Mouse (Mus musculus): ENCODE measurements around the gene Chrm2.

Chrm2 gene

GRCm38 (mm10) chr6:36517242-36517641 is 129.4 kb downstream of the Chrm2 start:
- no peak for DNase-seq (ENCODE audit: low read depth)

GRCm38 (mm10) chr6:36523599-36523998 is 135.7 kb downstream of the Chrm2 start:
- no peak for DNase-seq (ENCODE audit: low read depth)

GRCm38 (mm10) chr6:36528509-36528908 is 140.6 kb downstream of the Chrm2 start:
- no peak for DNase-seq (ENCODE audit: low read depth)

- DNase-seq (ENCODE audit: low read depth), result no peak
Measured at GRCm38 (mm10) chr6:36541247-36541646, 153.4 kb downstream of the Chrm2 start.

- DNase-seq (ENCODE audit: low read depth), result no peak
Measured at GRCm38 (mm10) chr6:36566886-36567285, 179.0 kb downstream of the Chrm2 start.

All from naive thymus-derived CD4-positive, alpha-beta T cell, adult 2 months (primary cell).